Mouse (Mus musculus) olfactory bulb, adult 2 months (tissue): ENCODE measurements around the gene Hnrnpll. TPM values are rescaled to one million over a fixed set of nuclear protein-coding genes. Genes with fewer than 3 reads are reported as not detected.
A peak's percentile ranks its signal among the peaks of the same experiment; 100 is the strongest.

Source experiments
- H3K27ac ChIP-seq: fragments of 200-500 bp; 2 replicates; pipeline ENCODE4 v1.5.1; 2012; ENCODE audit warnings: low read depth, low read length; ENCODE audit not compliant: insufficient read depth
- H3K4me1 ChIP-seq: fragments of 200-500 bp; 2 replicates; pipeline ENCODE4 v1.6.1; 2012; ENCODE audit warnings: low read length; ENCODE audit not compliant: control insufficient read depth, insufficient read depth
- H3K4me3 ChIP-seq: fragments of 200-500 bp; 2 replicates; pipeline ENCODE4 v1.5.1; 2012; ENCODE audit warnings: mild to moderate bottlenecking, low read depth, low read length, moderate library complexity; ENCODE audit not compliant: insufficient read depth
- CTCF ChIP-seq: fragments of 200-500 bp; IDR thresholded peaks from 2 replicates; pipeline ENCODE4 v1.5.1; 2012; ENCODE audit warnings: low read depth, mild to moderate bottlenecking, low read length, moderate library complexity; ENCODE audit not compliant: insufficient read depth
- POLR2A ChIP-seq: fragments of 200-500 bp; IDR thresholded peaks from 2 replicates; pipeline ENCODE4 v1.6.1; 2012; ENCODE audit warnings: mild to moderate bottlenecking, low read depth, low read length, moderate library complexity; ENCODE audit not compliant: insufficient read depth
- WGBS: fragments of 180-500 bp; shearing (Covaris S2); methylation state at CpG from one replicate; pipeline ENCODE4 v1.1.7; 2018; 5-methylcytosine and 5-hydroxymethylcytosine counted together
- polyA plus RNA-seq: library from polyadenylated mRNA; stranded (reverse); fragments of >200 nt; gene quantifications from 2 replicates; pipeline ENCODE4 v1.2.4, GENCODE M21; 2012; ENCODE audit warnings: low replicate concordance; ENCODE audit not compliant: missing spikeins, insufficient read depth, insufficient read length

The Hnrnpll gene
- polyA plus RNA-seq, 1 experiment: not detected

GRCm38 (mm10) chr17:80090551-80090950, 28.4 kb upstream of the Hnrnpll start:
- WGBS: 67% methylated on average over 4 of the region's 4 CpGs
- TF ChIP-seq CTCF (no peak), POLR2A (no peak)

GRCm38 (mm10) chr17:80088168-80088567, 26.0 kb upstream of the Hnrnpll start:
- peaks cover 5% of the 10 kb centered on the region; the same call in 1 of the 2 replicates for H3K4me1 ChIP-seq
- 59% methylated on average over 3 of the region's 3 CpGs for WGBS
- TF ChIP-seq POLR2A: no peak
- no peak for TF ChIP-seq CTCF
- H3K27ac ChIP-seq: no peak overlapping the region
- no peak overlapping the region for H3K4me3 ChIP-seq

More at GRCm38 (mm10) chr17:80090551-80090950, 28.4 kb upstream of the Hnrnpll start:
- Histone ChIP-seq H3K4me1 (0 out of 2 replicates have a peak, but pooled peaks cover 3% of the 10 kb centered on the region), H3K4me3 (no peak overlapping the region), H3K27ac (no peak overlapping the region)

DNA sequence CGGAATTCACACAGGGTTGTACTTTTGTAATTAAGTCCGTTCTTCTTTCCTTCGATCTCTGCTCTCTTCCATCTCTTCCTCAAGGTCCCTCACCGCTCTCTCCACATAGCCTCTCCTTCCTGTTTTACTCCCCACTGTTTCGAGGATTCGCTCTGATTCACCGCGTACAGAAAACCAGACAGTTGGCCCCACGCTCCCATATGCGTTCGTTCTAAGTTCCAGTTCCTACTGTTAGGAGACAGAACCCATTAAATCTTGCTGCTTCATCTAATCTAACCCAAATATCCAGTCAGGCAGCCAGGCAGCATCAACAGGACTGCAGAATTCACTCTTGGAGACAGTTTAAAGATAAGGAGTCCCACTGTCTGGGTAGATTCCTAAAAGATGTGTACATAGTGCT, 24.5 kb upstream of the Hnrnpll start:
- peaks cover 5% of the 10 kb centered on the region; the same call in 1 of the 2 replicates for H3K4me1 ChIP-seq
- H3K4me3 ChIP-seq: no peak overlapping the region
- WGBS: 93% methylated on average over 11 of the region's 11 CpGs
- TF ChIP-seq CTCF (no peak), POLR2A (no peak)
- no peak overlapping the region for H3K27ac ChIP-seq

- Histone ChIP-seq H3K4me1 (peaks cover 5% of the 10 kb centered on the region; the same call in 1 of the 2 replicates), H3K27ac (no peak overlapping the region), H3K4me3 (no peak overlapping the region)
- TF ChIP-seq CTCF (no peak), POLR2A (no peak)
- 48% methylated on average over 9 of the region's 9 CpGs for WGBS
These were observed 22.3 kb upstream of the Hnrnpll start for GRCm38 (mm10) chr17:80084424-80084823.

GRCm38 (mm10) chr17:80083223-80083622, 21.1 kb upstream of the Hnrnpll start:
- Histone ChIP-seq H3K4me1 (peaks cover 5% of the 10 kb centered on the region; the same call in 1 of the 2 replicates), H3K4me3 (no peak overlapping the region), H3K27ac (no peak overlapping the region)
- WGBS: 69% methylated on average over 6 of the region's 6 CpGs
- TF ChIP-seq CTCF (no peak), POLR2A (no peak)

DNA sequence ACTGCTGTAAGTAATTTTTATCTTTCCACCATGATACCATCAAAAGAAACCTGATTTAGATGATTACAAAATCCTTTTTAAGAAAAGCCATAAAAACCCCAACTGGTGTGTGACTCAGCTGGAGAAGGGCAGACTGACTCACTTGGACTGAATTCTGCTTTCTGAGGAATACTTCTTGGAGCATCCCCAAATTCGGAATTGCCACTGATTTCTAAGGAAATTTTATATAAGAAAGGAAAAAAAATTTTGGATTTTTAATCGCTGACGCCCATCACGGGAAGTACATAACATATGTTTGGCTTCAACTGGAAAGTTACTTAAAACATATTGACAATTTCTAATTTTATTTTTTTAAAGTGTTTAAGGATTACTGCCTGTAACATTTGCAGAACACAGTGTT, 16.6 kb upstream of the Hnrnpll start:
- Histone ChIP-seq H3K27ac (no peak overlapping the region), H3K4me1 (no peaks in the 10 kb centered on the region; the same call in 1 of the 2 replicates), H3K4me3 (no peak overlapping the region)
- 72% methylated on average over 4 of the region's 4 CpGs for WGBS
- TF ChIP-seq POLR2A: no peak
- TF ChIP-seq CTCF: no peak

DNA sequence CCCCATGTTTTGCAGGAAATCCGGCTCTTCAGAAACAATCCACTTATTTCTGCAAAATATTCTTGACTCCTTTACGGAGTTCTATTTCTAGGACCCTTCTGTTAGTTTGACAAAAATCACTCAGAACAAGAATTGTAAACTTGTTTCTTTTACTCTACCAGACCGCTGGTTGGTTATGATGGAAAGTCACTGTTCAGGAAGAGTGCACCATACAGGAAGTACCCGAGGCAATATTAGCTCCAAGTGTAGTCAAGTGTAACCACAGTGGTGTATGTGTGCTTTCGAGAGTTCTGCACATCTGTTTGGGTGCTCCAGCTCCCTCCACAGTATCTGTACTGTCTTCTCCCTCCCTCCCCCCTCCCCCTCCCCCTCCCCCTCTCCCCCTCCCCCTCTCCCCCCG, 5.1 kb upstream of the Hnrnpll start:
- no peak for TF ChIP-seq POLR2A
- TF ChIP-seq CTCF: no peak
- H3K27ac ChIP-seq: no peak overlapping the region
- H3K4me3 ChIP-seq: no peak overlapping the region
- WGBS: 87% methylated on average over 5 of the region's 6 CpGs
- no peaks in the 10 kb centered on the region for H3K4me1 ChIP-seq

- Histone ChIP-seq H3K4me3 (no peak overlapping the region), H3K4me1 (no peaks in the 10 kb centered on the region), H3K27ac (no peak overlapping the region)
- WGBS: 83% methylated on average over 8 of the region's 8 CpGs
- TF ChIP-seq POLR2A (no peak), CTCF (no peak)
These were observed 1.8 kb upstream of the Hnrnpll start for GRCm38 (mm10) chr17:80063840-80064495.

DNA sequence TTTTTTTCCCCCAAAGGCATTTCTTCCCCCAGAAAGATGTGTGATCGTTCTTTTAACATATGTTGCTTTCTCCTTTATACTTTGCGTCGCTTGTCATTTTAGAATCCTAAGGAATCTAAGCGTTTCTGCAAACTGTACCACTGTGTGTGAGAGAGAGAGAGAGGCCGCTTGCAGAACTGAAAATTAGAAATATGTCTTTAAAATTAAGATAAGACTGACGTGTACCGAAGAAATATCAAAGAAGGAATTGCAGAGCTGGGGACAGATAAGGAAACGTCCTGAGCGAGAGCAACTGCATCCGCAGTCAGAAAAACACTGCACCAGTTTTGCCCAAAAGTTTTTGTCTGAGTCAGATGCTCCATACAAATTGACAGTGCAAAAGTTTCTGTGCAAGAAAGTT, 1.3 kb upstream of the Hnrnpll start:
- 93% methylated on average over 10 of the region's 10 CpGs for WGBS
- TF ChIP-seq CTCF (no peak), POLR2A (no peak)
- Histone ChIP-seq H3K27ac (no peak overlapping the region), H3K4me3 (no peak overlapping the region), H3K4me1 (peaks cover 2% of the 10 kb centered on the region)

DNA sequence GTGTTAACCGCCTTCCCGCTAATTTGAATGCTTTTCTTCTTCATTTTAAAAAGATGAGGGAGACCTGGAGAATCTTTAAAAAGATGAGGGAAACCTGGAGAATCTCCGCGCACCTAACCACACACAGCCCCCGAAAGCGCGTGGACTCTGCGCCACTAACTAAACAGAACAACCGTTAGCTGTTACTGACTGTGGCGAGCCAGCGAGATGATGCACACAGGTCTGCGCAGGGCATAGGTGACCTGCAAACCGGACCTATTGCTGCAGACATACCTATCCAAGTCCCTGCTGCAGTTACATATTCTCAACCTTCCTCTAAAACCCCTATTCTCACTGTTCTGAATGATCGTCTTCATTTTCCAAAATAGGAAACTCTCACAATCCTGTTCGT, 481 bp upstream of the Hnrnpll start:
- TF ChIP-seq CTCF (no peak), POLR2A (no peak)
- 1% methylated on average over 15 of the region's 15 CpGs for WGBS
- H3K4me1 ChIP-seq: peaks cover 2% of the 10 kb centered on the region

More for the DNA sequence above, 481 bp upstream of the Hnrnpll start:
- Histone ChIP-seq H3K27ac (peak overlapping the region; percentile 32), H3K4me3 (peak overlapping the region; percentile 97)
